Mouse (Mus musculus): Measurements from ENCODE around the gene Mrm3.

Gene Mrm3

GRCm38 (mm10) chr11:76252036-76252435 lies 8.5 kb downstream of the Mrm3 start:
- DNase-seq (ENCODE audit: low read depth): no peak

GRCm38 (mm10) chr11:76253145-76253917 lies 9.8 kb downstream of the Mrm3 start:
- DNase-seq (ENCODE audit: low read depth): peak; percentile 89

GRCm38 (mm10) chr11:76253918-76254264 lies 10.4 kb downstream of the Mrm3 start:
- DNase-seq (ENCODE audit: low read depth): no peak

DNA sequence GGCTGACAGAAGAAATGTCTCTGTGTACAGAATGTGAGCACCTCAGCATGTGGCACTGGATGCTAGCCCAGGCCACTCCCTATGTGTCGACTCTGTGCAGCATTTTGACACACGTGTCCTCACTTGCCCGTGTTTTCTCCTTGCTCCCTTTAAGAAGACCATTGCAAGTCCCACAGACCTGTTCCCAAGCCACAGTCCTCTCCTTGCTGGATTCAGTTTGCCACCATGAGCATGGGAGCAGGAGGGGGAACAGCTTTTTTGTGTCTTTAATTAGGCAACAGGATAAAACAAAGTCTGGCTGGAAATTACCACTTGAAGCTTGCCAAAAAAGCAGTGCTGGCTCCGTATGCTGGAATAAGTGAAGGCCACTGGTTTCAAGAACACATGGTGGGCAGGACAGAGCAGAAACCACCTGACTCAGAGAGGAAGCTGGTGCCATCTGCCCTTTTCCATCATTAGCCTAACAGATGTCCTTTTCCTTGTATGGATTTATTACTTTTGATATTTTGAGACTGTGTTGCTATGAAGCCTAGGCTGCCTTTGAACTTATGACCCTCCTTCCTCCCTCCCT lies 12.0 kb downstream of the Mrm3 start:
- no peak for DNase-seq (ENCODE audit: low read depth)

DNA sequence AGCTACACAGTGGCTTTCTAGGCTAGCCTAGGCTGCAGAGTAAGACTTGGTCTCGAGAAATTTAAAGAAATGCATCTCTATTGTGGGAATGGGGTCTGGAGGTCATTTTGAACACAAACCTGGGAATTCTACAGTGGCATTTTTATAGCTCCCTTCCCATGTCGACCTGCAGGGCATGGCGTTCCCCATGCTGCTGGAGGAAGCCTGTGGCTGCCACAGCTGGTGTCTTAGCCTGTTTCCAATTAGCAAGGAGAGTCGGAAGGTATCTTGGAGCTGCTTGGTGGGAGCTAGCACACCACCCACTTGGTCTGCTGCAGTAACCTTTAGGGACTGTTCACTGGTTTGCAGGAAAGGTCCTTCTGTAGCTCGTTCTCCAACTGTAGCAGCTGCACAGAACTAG lies 12.6 kb downstream of the Mrm3 start:
- no peak for DNase-seq (ENCODE audit: low read depth)

- DNase-seq (ENCODE audit: low read depth): no peak
These were observed 13.9 kb downstream of the Mrm3 start for GRCm38 (mm10) chr11:76257386-76257785.

- DNase-seq (ENCODE audit: low read depth): no peak
These were observed 15.0 kb downstream of the Mrm3 start for GRCm38 (mm10) chr11:76258511-76258910.

- no peak for DNase-seq (ENCODE audit: low read depth)
These were observed 16.9 kb downstream of the Mrm3 start for GRCm38 (mm10) chr11:76260208-76261050.

DNA sequence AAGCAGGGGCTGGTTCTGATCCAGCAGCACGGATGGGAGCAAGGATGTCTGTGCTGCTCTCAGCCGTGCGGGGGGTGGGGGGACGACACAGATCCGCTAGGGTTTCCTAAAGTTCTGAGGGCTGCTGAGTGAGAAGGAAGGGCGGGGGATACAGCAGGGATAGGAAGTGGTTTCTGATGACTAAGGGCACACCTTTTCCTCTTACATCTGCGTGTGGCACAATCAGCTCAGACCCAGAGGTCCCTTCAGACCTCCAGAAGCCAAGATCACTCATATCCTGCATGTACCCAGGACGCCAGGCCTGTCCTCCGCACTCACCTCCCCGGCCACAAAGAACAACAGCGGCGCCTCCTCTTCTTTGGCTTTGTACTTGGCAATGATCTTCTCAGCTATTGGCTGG lies 17.7 kb downstream of the Mrm3 start:
- peak; percentile 69 for DNase-seq (ENCODE audit: low read depth)

DNA sequence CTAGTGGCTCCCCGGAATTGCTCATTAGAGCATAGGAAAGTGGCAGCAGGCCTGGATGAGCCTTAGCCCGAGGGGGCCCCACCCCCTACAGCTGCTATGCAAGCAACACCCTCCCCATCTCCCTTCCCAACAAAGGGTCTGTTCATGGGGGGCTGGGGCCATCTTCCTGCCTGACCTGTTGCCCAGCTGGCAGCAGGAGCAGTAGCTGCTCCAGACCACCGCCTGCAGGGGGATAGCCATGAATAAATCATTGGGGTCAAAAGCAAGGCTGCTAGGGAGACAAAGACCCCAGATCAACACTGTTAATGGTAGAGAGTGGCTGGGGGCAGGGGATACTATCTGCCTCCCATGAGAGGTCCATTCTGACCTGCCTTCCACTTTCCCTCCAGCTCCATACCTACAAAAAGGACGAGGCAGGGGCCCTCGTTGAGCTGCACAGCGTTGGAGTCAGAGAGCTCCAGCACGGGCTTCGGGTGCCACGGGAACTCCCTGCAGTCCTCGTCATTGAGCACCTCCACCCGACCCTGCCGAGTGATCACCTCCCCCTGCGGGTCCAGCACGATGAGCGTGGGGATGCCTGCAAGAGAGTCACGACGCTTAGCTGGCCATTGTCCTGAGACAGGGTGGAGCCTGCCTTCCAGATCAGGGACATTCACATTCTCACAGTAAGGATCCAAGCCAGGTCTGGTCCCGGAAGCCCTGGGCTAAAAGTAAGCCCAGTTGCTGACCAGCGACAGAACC lies 19.3 kb downstream of the Mrm3 start:
- no peak for DNase-seq (ENCODE audit: low read depth)

- no peak for DNase-seq (ENCODE audit: low read depth)
These were observed 24.0 kb downstream of the Mrm3 start for GRCm38 (mm10) chr11:76267550-76267949.

DNA sequence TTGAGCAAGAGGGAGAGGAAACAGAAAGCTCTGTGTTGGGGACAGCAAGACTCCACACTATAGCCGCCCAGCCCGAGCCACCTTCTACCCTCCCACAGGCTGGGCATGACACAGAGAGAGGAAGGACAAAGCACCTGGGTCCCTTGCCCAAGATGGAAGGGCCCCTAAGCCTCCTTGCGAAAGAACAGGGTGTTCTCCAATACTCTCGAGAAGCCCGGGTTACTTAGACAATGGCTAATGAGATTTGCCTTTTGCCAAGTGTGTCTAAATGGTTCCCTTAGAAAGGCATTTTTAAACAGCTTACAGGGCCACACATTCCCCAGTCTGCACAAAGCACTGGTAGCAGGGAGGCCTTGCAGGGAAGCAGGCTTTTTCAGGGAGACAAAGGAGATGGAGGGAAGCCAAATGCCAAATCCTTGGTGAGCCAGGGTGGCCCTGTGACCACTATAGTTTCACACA lies 24.5 kb downstream of the Mrm3 start:
- no peak for DNase-seq (ENCODE audit: low read depth)

- DNase-seq (ENCODE audit: low read depth): no peak
These were observed 25.1 kb downstream of the Mrm3 start for GRCm38 (mm10) chr11:76268521-76269065.

- no peak for DNase-seq (ENCODE audit: low read depth)
These were observed 28.9 kb downstream of the Mrm3 start for GRCm38 (mm10) chr11:76272440-76272839.

DNA sequence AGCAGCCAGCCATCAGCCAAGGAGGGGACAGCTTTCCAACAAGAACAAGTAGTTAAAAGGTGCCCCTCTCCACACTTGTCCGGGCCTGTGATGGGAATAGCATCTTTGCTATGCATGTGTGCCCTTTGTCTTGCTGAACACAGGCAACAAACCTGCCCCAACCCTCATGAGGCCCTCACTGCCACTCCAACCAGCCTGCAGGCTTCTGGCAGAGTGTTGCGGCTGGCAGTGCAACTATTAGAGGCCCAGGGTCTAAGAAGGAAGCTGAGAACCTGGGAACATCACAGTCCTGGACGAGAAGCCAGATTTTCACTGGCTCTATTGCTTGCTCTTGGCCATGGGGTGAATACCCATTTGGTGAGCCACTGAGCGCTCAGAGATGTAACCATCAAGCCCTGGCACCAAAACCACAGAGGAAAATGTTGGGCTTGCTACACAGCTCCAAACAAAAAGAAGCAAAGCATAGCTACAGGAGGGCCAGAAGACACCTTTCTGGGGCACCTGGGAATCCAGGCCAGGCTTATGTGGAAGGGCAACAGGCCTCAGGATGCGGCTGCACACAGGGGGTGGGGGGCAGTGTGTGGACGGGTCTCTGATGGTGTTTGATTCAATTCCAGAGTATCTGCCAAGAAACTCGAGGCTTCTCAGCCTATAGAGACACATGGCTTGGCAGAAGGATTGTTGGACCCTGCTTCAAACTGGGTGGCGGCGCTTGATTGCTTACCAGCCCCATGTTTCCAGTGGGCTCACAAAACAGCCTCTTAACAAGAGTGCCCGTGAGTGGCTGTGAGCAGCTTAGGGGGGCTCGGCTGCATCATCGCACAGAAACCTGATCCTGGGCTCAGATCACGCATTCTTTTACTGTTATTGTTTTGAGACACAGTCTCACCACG lies 35.7 kb downstream of the Mrm3 start:
- DNase-seq (ENCODE audit: low read depth): no peak

DNA sequence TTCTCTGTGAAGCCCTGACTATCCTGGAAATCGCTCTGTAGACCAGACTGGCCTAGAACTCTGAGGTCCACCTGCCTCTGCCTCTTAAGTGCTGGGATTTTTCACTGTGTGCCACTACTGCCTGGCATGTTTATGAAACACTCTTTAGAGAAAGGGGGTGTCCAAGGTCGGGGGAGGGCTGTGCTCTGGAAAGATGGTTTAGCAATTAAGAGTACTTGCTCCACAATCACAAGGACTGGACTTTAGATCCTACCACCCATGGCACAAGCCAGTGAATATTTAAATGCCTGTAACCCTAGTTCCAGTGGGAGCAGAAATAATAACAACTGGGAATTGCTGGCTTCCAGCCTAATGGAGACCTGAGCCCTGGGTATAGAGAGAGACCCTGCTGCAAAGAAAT lies 36.5 kb downstream of the Mrm3 start:
- DNase-seq (ENCODE audit: low read depth): no peak

DNA sequence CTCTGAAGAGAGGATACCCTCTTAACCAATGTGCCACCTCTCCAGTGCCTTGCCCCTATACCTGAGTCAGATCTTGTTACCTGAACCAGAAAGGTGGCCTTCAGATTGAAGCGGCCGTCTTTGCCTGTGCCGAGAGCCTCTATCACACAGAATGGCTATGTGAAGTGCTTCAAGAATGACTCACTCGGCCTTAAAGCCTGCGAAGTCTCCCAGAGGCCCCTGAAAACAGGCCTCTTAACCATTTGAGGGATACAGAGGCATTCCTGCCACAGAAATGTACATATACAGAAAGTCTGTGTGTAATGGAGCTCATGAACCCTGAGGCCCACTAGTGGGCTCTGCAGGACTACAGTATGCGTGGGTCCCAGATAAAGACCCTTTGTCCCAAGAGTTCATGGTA lies 40.3 kb downstream of the Mrm3 start:
- DNase-seq (ENCODE audit: low read depth): no peak

DNA sequence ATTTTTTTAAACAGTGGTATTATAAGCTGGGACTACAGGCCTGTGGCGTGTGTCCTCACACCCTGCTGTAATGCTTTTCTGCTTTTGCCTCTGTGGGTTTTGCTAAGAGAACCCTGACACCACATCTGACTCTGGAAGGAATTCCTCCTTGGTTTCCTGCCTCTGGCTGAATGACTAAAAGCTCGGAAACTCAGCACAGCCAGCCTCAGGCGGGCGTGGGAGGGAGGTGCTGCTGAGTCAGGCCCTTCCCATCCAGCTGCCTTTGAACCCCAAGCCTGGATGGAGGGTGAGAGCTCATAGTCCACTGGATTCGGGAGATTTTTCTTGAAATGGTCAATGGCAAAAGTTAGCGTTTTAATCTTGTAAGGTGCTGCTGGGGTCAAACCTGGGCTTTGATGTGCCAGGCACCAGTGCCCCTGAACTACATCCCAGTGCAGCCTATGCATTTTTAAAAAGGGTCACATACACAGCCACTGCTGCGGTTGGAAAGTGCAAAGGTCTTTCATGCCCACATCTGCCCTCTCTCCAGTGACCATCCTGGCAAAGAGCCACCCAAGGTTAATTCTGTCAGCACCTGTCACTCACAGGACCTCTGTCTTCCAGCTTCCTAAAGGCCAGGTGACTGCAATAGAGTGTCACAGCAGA lies 42.0 kb downstream of the Mrm3 start:
- no peak for DNase-seq (ENCODE audit: low read depth)

- DNase-seq (ENCODE audit: low read depth): no peak
These were observed 43.1 kb downstream of the Mrm3 start for GRCm38 (mm10) chr11:76286534-76287126.

DNA sequence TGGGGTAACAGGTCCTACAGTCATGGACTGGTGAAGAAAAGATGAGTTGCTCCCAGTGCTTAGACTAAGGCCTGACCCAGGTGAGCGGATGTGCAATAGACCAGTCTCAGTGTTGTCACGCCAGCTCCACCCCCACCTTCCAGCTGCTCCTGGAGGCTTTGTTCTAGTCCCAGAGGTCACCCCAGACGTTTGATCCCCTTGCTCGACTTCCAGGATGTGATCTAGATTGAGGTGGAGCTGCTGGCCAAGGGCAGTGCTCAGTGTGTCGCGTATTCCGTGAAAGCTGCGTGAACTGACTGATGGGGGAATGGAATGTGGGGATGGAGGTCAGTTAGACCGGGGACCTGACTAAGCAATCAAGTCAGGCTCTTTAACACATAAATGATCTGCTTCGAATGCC lies 43.8 kb downstream of the Mrm3 start:
- DNase-seq (ENCODE audit: low read depth): no peak
